Mouse (Mus musculus) fat pad, adult 2 months (tissue): ENCODE results near the gene Aldh3a1.
A peak's percentile ranks its signal among the peaks of the same experiment; 100 is the strongest.
"Not testable (repeated sequence)": the region's sequence is repeated elsewhere in the genome, so short reads cannot be mapped to it uniquely, and the experiment has no call there.

ENCODE experiments used
- DNase-seq: peaks from one replicate; pipeline ENCODE4 v3.0.0-alpha.2; 2011; ENCODE audit warnings: low read depth, low spot score; ENCODE audit errors: extremely low read depth

The Aldh3a1 gene

GRCm38 (mm10) chr11:61207487-61208246, at the start of gene Aldh3a1:
Gene Aldh3a1 (plus strand): TSS chr11:61207537.
- no peak for DNase-seq

- DNase-seq: no peak
These were observed 49.2 kb upstream of the Aldh3a1 start for GRCm38 (mm10) chr11:61158141-61158540.

GRCm38 (mm10) chr11:61159796-61160732, 47.3 kb upstream of the Aldh3a1 start:
- peak; percentile 16 for DNase-seq

GRCm38 (mm10) chr11:61161121-61161520, 46.2 kb upstream of the Aldh3a1 start:
- no peak for DNase-seq

GRCm38 (mm10) chr11:61162776-61163175, 44.6 kb upstream of the Aldh3a1 start:
- no peak for DNase-seq

- no peak for DNase-seq
These were observed 44.0 kb upstream of the Aldh3a1 start for GRCm38 (mm10) chr11:61163341-61163740.

- no peak for DNase-seq
These were observed 43.0 kb upstream of the Aldh3a1 start for GRCm38 (mm10) chr11:61164366-61164765.

GRCm38 (mm10) chr11:61164881-61165280, 42.5 kb upstream of the Aldh3a1 start:
- DNase-seq: no peak

- no peak for DNase-seq
These were observed 37.2 kb upstream of the Aldh3a1 start for GRCm38 (mm10) chr11:61170184-61170583.

GRCm38 (mm10) chr11:61173477-61173876, 33.9 kb upstream of the Aldh3a1 start:
- DNase-seq: not testable (repeated sequence)

- no peak for DNase-seq
These were observed 33.0 kb upstream of the Aldh3a1 start for GRCm38 (mm10) chr11:61174291-61174820.

GRCm38 (mm10) chr11:61174821-61175658, 32.3 kb upstream of the Aldh3a1 start, which contains the start of gene Usp22:
Gene Usp22 (minus strand): TSS chr11:61175055.
- peak; percentile 97 for DNase-seq

GRCm38 (mm10) chr11:61175778-61176177, 31.6 kb upstream of the Aldh3a1 start:
- no peak for DNase-seq

- no peak for DNase-seq
These were observed 31.0 kb upstream of the Aldh3a1 start for GRCm38 (mm10) chr11:61176321-61176720.

- no peak for DNase-seq
These were observed 27.0 kb upstream of the Aldh3a1 start for GRCm38 (mm10) chr11:61180361-61180760.

GRCm38 (mm10) chr11:61181624-61182023, 25.7 kb upstream of the Aldh3a1 start:
- DNase-seq: no peak

GRCm38 (mm10) chr11:61183820-61184219, 23.5 kb upstream of the Aldh3a1 start:
- DNase-seq: no peak

- no peak for DNase-seq
These were observed 16.6 kb upstream of the Aldh3a1 start for GRCm38 (mm10) chr11:61190776-61191175.

GRCm38 (mm10) chr11:61192123-61192522, 15.2 kb upstream of the Aldh3a1 start:
- not testable (repeated sequence) for DNase-seq

- no peak for DNase-seq
These were observed 14.6 kb upstream of the Aldh3a1 start for GRCm38 (mm10) chr11:61192779-61193178.

- DNase-seq: no peak
These were observed 13.9 kb upstream of the Aldh3a1 start for GRCm38 (mm10) chr11:61193392-61193791.
